Mouse (Mus musculus) limb, embryonic 13.5 days (tissue): ENCODE measurements around the gene Gm16485. TPM values are rescaled to one million over a fixed set of nuclear protein-coding genes. Genes with fewer than 3 reads are reported as not detected.
A peak's percentile ranks its signal among the peaks of the same experiment; 100 is the strongest.

Experiments used
- ATAC-seq: fragments of 200-750 bp; cut with Nextera tagmentation; 2 replicates; pipeline ENCODE4 v1.8.0; 2017; ENCODE audit warnings: low read depth, moderate number of reproducible peaks, moderate TSS enrichment; ENCODE audit not compliant: low FRiP score
- H3K27ac ChIP-seq: fragments of 300-500 bp; sonication (generic); 2 replicates; pipeline ENCODE4 v1.5.1; 2015; ENCODE audit warnings: inconsistent platforms, mild to moderate bottlenecking, moderate library complexity
- H3K27me3 ChIP-seq: fragments of 300-500 bp; sonication (generic); 2 replicates; pipeline ENCODE4 v1.6.1; 2015; ENCODE audit warnings: mild to moderate bottlenecking, inconsistent platforms
- H3K36me3 ChIP-seq: fragments of 300-500 bp; sonication (generic); 2 replicates; pipeline ENCODE4 v1.6.1; 2015; ENCODE audit warnings: inconsistent platforms, mild to moderate bottlenecking, moderate library complexity
- H3K4me1 ChIP-seq: fragments of 300-500 bp; sonication (generic); 2 replicates; pipeline ENCODE4 v1.6.1; 2015; ENCODE audit warnings: inconsistent platforms
- H3K4me2 ChIP-seq: fragments of 300-500 bp; sonication (generic); replicated peaks from 2 replicates; pipeline ENCODE4 v1.6.1; 2015; ENCODE audit warnings: inconsistent platforms, mild to moderate bottlenecking, moderate library complexity
- H3K4me3 ChIP-seq: fragments of 300-500 bp; sonication (generic); 2 replicates; pipeline ENCODE4 v1.5.1; 2015; ENCODE audit warnings: moderate library complexity, mild to moderate bottlenecking, inconsistent platforms
- H3K9ac ChIP-seq: fragments of 300-500 bp; sonication (generic); 2 replicates; pipeline ENCODE4 v1.6.1; 2015; ENCODE audit warnings: mild to moderate bottlenecking, inconsistent platforms
- H3K9me3 ChIP-seq: fragments of 300-500 bp; sonication (generic); 2 replicates; pipeline ENCODE4 v1.6.1; 2016; ENCODE audit warnings: inconsistent platforms
- WGBS: fragments of 180-500 bp; shearing (Covaris S2); methylation state at CpG from one replicate; pipeline ENCODE4 v1.1.7; 2015; 5-methylcytosine and 5-hydroxymethylcytosine counted together
- polyA plus RNA-seq: library from polyadenylated mRNA; unstranded; fragments of >200 nt; fragmentation: Nextera tagmentation; extraction: Ambion mirVana; gene quantifications from 2 replicates; pipeline ENCODE4 v1.2.1, GENCODE M21; 2015

Gene Gm16485
- polyA plus RNA-seq, result 0.06 TPM in 2 replicates

- no peaks in the 10 kb centered on the region for H3K9me3 ChIP-seq
- H3K4me2 ChIP-seq, result no peak within 1 kb of the TSS
- H3K27me3 ChIP-seq, result no peaks in the 10 kb centered on the region
- no peaks in the 10 kb centered on the region for H3K4me1 ChIP-seq
- 76% methylated on average over 2 of the region's 2 CpGs for WGBS
- H3K36me3 ChIP-seq, result no peaks in the 10 kb centered on the region
- H3K4me3 ChIP-seq, result no peak within 1 kb of the TSS
- H3K27ac ChIP-seq, result no peak within 1 kb of the TSS
- H3K9ac ChIP-seq, result no peak within 1 kb of the TSS
- no peak for ATAC-seq
Measured at GRCm38 (mm10) chr9:8971491-8971890, at the start of gene Gm16485. Gene Gm16485, plus strand, starts transcription at chr9:8971791.

- Histone ChIP-seq H3K9ac (no peak overlapping the region), H3K36me3 (no peaks in the 10 kb centered on the region), H3K27ac (no peak overlapping the region), H3K4me3 (no peak overlapping the region), H3K27me3 (no peaks in the 10 kb centered on the region), H3K4me1 (no peaks in the 10 kb centered on the region), H3K9me3 (no peaks in the 10 kb centered on the region), H3K4me2 (no peak overlapping the region)
- ATAC-seq, result no peak
- WGBS, result 80% methylated on average over 2 of the region's 2 CpGs
Measured at GRCm38 (mm10) chr9:8927561-8927960, 44.0 kb upstream of the Gm16485 start.

GRCm38 (mm10) chr9:8937753-8938152 lies 33.8 kb upstream of the Gm16485 start:
- 32% methylated on average over 1 of the region's 1 CpGs for WGBS
- Histone ChIP-seq H3K27ac (no peak overlapping the region), H3K27me3 (no peaks in the 10 kb centered on the region), H3K4me1 (no peaks in the 10 kb centered on the region), H3K9ac (no peak overlapping the region), H3K9me3 (no peaks in the 10 kb centered on the region), H3K4me3 (no peak overlapping the region), H3K36me3 (no peaks in the 10 kb centered on the region), H3K4me2 (no peak overlapping the region)
- no peak for ATAC-seq

- no peak overlapping the region for H3K4me3 ChIP-seq
- H3K27ac ChIP-seq, result no peak overlapping the region
- H3K9me3 ChIP-seq, result no peaks in the 10 kb centered on the region
- H3K4me2 ChIP-seq, result no peak overlapping the region
- no peaks in the 10 kb centered on the region for H3K4me1 ChIP-seq
- no peaks in the 10 kb centered on the region for H3K36me3 ChIP-seq
- no peak overlapping the region for H3K9ac ChIP-seq
- no peaks in the 10 kb centered on the region for H3K27me3 ChIP-seq
- ATAC-seq, result no peak
Measured at GRCm38 (mm10) chr9:8953306-8953705, 18.3 kb upstream of the Gm16485 start.

- ATAC-seq, result no peak
- no peaks in the 10 kb centered on the region for H3K36me3 ChIP-seq
- no peak overlapping the region for H3K4me2 ChIP-seq
- H3K9me3 ChIP-seq, result no peaks in the 10 kb centered on the region
- no peaks in the 10 kb centered on the region for H3K27me3 ChIP-seq
- no peak overlapping the region for H3K27ac ChIP-seq
- no peaks in the 10 kb centered on the region for H3K4me1 ChIP-seq
- H3K9ac ChIP-seq, result no peak overlapping the region
- WGBS, result 68% methylated on average over 8 of the region's 8 CpGs
- H3K4me3 ChIP-seq, result no peak overlapping the region
Measured at GRCm38 (mm10) chr9:8964512-8965133, 7.0 kb upstream of the Gm16485 start.

GRCm38 (mm10) chr9:8970240-8970639 lies 1.4 kb upstream of the Gm16485 start:
- Histone ChIP-seq H3K27me3 (no peaks in the 10 kb centered on the region), H3K4me2 (no peak overlapping the region), H3K9me3 (no peaks in the 10 kb centered on the region), H3K4me1 (no peaks in the 10 kb centered on the region), H3K27ac (no peak overlapping the region), H3K9ac (no peak overlapping the region), H3K4me3 (no peak overlapping the region), H3K36me3 (no peaks in the 10 kb centered on the region)
- peak; percentile 76 for ATAC-seq
- 38% methylated on average over 7 of the region's 7 CpGs for WGBS

GRCm38 (mm10) chr9:8977775-8978174 lies 6.2 kb downstream of the Gm16485 start:
- ATAC-seq, result no peak
- no peaks in the 10 kb centered on the region for H3K27me3 ChIP-seq
- H3K36me3 ChIP-seq, result no peaks in the 10 kb centered on the region
- no peak overlapping the region for H3K4me3 ChIP-seq
- no peaks in the 10 kb centered on the region for H3K9me3 ChIP-seq
- H3K4me2 ChIP-seq, result no peak overlapping the region
- no peaks in the 10 kb centered on the region for H3K4me1 ChIP-seq
- H3K27ac ChIP-seq, result no peak overlapping the region
- H3K9ac ChIP-seq, result no peak overlapping the region
- WGBS, result 46% methylated on average over 2 of the region's 2 CpGs

- H3K4me3 ChIP-seq, result no peak overlapping the region
- H3K27ac ChIP-seq, result no peak overlapping the region
- H3K9me3 ChIP-seq, result no peaks in the 10 kb centered on the region
- H3K4me2 ChIP-seq, result no peak overlapping the region
- no peak for ATAC-seq
- 72% methylated on average over 3 of the region's 3 CpGs for WGBS
- H3K4me1 ChIP-seq, result no peaks in the 10 kb centered on the region
- H3K27me3 ChIP-seq, result no peaks in the 10 kb centered on the region
- H3K36me3 ChIP-seq, result no peaks in the 10 kb centered on the region
- no peak overlapping the region for H3K9ac ChIP-seq
Measured at GRCm38 (mm10) chr9:8982315-8982714, 10.7 kb downstream of the Gm16485 start.

GRCm38 (mm10) chr9:8996494-8996893 lies 24.9 kb downstream of the Gm16485 start:
- peaks cover 7% of the 10 kb centered on the region; the same call in 1 of the 2 replicates for H3K9me3 ChIP-seq
- whole genome bisulfite sequencing, result 86% methylated on average over 2 of the region's 2 CpGs
- no peak overlapping the region for H3K9ac ChIP-seq
- no peak overlapping the region for H3K4me2 ChIP-seq
- no peak overlapping the region for H3K4me3 ChIP-seq
- no peaks in the 10 kb centered on the region for H3K4me1 ChIP-seq
- peaks cover 65% of the 10 kb centered on the region for H3K36me3 ChIP-seq
- no peak overlapping the region for H3K27ac ChIP-seq
- no peak for ATAC-seq
- no peaks in the 10 kb centered on the region for H3K27me3 ChIP-seq

- no peaks in the 10 kb centered on the region for H3K27me3 ChIP-seq
- H3K9ac ChIP-seq, result no peak overlapping the region
- peaks cover 53% of the 10 kb centered on the region for H3K36me3 ChIP-seq
- H3K4me1 ChIP-seq, result no peaks in the 10 kb centered on the region
- no peak overlapping the region for H3K27ac ChIP-seq
- H3K4me2 ChIP-seq, result no peak overlapping the region
- ATAC-seq, result no peak
- no peak overlapping the region for H3K4me3 ChIP-seq
- H3K9me3 ChIP-seq, result 0 out of 2 replicates have a peak, but pooled peaks cover 3% of the 10 kb centered on the region
Measured at GRCm38 (mm10) chr9:9001170-9001569, 29.6 kb downstream of the Gm16485 start.

GRCm38 (mm10) chr9:9015108-9015507 lies 43.5 kb downstream of the Gm16485 start:
- H3K27ac ChIP-seq, result no peak overlapping the region
- WGBS, result 95% methylated on average over 2 of the region's 2 CpGs
- no peak overlapping the region for H3K4me2 ChIP-seq
- peaks cover 55% of the 10 kb centered on the region for H3K36me3 ChIP-seq
- no peak overlapping the region for H3K9ac ChIP-seq
- no peaks in the 10 kb centered on the region for H3K4me1 ChIP-seq
- H3K4me3 ChIP-seq, result no peak overlapping the region
- H3K27me3 ChIP-seq, result no peaks in the 10 kb centered on the region
- ATAC-seq, result no peak
- no peaks in the 10 kb centered on the region for H3K9me3 ChIP-seq
